Mouse (Mus musculus) cerebellum, adult 2 months (tissue): ENCODE measurements at regions not wholly inside any gene's neighbourhood (a gene's known extent, or its start where the extent isn't known, plus 50 kb on each side); places are given as distances from the start of the nearest gene placed in this dataset.

Experiments used
- CTCF ChIP-seq: fragments of 200-500 bp; IDR thresholded peaks from 2 replicates; pipeline ENCODE4 v1.5.1; 2011; ENCODE audit warnings: low read depth, mild to moderate bottlenecking, control low read depth, low read length, moderate library complexity, borderline replicate concordance; ENCODE audit not compliant: insufficient read depth
- POLR2A ChIP-seq: fragments of 200-500 bp; IDR thresholded peaks from 2 replicates; pipeline ENCODE4 v1.6.1; 2011; ENCODE audit warnings: low read length, control low read depth, borderline replicate concordance; ENCODE audit not compliant: insufficient read depth

- TF ChIP-seq CTCF = no peak
- TF ChIP-seq POLR2A = no peak
Measured at GRCm38 (mm10) chr15:52898107-52898506, 986.6 kb upstream of the Gm7489 start.
